Mouse (Mus musculus) heart, adult 18-20 months (tissue): Measurements from ENCODE around the gene Pcna. TPM values are rescaled to one million over a fixed set of nuclear protein-coding genes. Genes with fewer than 3 reads are reported as not detected.
"Not testable (repeated sequence)": the region's sequence is repeated elsewhere in the genome, so short reads cannot be mapped to it uniquely, and the experiment has no call there.

Experiments
- DNase-seq, 2 experiments: peaks; one replicate each; pipeline ENCODE4 v3.0.0; 2021 to 2022; ENCODE audit warnings: mixed read lengths in 1 of 2
- total RNA-seq, 2 experiments: library from RNA; stranded (reverse); gene quantifications; 2 replicates each; pipeline ENCODE4 v1.2.3; 2021

Gene Pcna
- total RNA-seq, 2 experiments from 2014 or later = 40.6 to 41.8 TPM

DNA sequence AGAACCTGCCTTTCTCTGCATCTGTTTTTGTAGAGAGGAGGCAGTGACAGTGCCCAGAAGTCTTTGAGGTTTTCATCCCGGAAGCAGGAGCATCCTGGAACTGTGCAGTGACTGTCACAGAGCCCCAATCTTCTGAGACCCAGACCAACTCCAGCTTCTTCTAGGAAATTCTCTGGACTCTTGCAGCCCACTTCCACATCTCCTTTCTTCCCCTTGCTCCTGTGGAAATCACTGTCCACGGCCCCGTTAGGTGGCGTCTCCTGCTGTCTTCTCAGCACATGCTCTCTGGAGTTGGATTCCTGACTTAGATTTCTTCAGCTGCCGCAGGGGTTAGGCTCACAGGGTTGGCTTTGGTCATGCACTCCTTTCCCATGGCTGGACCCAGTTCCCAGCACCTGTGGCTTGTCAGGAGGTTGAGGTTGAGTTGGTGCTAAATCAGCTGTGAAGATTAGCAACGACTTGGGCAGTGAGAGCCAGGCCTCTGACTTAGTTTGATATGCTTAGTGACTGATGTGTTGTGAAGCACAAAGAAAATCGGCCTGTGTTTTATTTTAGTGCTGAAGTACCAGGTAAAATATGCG is 25.2 kb upstream of the Pcna start:
- no peak for DNase-seq

DNA sequence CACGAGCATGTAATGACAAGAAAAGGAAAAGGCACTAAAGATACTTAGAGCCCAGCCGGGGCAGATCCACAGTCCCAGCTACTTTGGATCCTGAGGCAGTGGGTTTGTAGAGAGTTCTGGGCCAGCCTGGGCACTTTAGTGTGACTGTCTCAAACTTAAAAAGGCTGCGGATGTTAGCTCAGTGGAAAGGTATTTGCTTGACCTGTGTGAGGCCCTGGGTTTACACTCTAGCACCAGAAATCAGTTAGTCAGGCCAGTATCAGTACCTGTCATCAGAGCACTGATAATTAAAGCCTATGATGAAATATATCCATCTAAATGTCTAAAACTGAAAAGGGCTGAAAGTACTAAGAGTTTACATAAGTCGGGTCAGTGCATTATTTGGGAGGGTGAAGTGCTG is 23.1 kb upstream of the Pcna start:
- DNase-seq = no peak

DNA sequence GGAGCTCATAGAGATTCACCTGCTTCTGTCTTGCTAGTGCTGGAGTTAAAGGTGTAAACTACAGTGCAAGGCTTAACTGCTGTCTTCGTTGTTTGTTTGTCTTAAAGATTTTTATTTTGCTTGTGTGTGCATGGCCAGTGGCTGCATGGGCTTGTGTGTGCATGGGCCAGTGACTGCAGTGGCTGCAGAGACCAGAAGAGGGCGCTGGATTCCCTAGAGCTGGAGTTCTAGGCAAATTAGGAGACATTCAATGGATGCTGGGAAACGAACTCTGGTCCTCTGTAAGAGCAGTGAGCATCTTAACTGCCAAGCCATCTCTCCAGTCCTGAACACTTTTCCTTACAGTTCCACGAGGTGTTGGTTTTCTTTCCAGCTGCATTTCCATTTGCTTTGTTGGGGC is 22.4 kb upstream of the Pcna start:
- no peak for DNase-seq

DNA sequence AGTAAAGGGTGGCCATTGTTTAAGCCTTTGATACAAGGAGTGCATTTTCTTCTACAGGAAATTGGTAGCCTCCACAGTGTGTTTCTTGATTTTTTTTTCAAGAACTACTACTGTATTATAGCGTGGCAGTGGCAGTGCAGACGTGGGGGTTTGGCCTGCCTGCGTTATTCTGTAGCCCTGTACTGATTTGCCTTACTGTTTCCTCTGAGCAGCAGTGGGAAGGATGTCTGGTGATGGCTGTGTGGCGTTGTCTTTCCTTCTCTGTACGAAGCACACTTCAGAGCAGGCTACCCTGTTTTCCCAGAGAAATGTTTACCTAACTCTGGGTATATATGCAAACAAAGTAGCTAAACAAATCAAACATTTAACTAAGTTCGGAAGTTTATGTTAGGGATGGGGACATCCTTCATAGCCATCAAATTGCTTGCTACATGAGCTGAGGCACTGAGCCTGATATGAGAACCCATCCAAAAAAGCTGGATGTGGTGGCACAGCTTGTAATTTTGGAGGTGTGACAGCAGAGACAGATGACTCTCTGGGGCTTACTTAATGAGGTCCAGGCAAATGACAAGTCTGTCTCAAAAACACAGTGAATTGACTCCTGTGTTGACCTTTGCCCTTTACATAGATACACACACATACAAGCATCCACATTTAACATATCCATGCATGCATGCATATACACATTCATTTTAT is 19.7 kb upstream of the Pcna start:
- DNase-seq = no peak

DNA sequence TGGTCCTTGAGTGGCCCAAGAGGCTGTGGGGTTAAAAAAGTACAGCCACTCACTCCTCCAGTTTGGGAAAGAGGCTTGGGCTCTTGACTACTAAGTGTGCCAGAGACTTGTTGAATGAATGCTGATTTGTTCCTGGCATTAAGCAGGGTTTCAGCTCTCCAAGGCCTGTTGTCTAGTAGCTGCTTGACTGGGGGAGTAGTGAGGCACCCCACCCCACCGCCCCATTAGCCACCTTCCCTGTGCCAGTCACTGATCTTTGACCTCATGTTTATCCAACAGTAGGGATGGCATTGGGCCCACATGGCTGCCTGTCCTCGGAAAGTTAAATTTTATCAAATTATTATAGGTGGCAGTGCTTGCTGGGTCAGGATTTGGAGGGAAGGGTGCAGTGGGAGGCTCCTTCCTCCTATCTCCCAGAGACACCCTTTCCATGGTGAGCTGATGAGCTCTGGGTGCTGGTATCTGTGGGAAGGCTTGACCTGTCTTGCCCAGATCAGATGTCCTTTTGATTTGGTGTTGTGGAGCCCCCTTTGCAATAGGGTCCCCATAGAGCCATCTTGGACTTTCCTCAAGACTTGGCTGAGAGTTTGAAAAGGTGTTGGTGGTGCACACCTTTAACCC is 17.3 kb upstream of the Pcna start:
- peak; percentile 36 to 39 for DNase-seq

DNA sequence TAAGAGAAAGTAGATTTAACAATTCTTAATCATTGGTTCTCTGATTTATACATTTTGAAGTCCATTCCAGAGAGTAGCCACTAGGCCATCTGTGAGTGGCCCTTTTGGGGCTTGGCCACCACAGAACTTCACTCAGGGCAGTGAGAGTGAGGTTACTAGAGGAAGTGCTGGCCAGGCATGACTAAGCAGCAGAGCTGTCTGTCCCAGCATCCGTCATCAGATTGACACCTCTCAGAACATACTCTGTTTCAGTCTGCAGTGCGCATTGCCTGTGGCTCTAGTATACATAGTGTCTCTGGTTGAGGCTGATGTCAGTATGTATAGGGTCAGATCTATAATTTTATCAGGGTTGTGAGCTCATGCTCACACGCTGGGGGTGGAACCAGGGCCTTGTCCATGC is 16.1 kb upstream of the Pcna start:
- peak; percentile 55 for DNase-seq

DNA sequence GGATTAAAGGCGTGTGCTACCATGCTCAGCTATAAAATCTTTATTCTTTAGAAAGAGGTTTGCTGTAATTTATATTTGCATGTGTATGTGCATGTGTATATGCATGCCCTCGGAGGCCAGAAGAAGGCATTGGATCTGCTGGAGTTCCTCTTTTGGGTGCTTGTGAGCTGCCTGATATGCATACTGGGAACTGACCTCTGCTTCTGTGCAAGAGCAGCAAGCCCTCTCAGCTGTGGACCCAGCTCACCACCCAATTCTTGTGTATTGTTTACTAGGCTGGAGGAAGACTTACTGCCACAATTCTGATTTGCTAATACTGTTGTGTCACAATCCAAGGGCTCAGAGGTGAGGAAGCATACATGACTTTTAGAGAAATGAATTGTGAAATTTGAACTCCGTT is 13.0 kb upstream of the Pcna start:
- no peak for DNase-seq

DNA sequence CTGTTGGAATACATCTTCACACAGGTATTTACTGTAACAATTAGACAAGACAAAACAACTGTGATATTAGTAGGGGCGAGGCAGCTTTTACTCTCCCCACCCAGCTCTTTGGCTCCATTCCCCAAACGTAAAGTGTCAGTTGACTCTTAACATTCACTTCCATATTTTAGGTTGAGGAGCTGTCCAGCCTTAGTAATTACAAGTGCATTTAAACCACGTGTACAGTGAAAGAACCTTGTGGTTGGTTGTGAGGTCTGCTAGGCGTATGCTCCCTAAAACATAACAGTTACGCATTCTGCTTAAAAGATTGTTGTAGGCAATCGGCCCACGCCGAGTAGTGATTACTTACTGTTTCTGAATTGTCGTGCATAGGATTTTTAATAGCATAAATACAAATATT is 12.1 kb upstream of the Pcna start:
- DNase-seq = no peak

DNA sequence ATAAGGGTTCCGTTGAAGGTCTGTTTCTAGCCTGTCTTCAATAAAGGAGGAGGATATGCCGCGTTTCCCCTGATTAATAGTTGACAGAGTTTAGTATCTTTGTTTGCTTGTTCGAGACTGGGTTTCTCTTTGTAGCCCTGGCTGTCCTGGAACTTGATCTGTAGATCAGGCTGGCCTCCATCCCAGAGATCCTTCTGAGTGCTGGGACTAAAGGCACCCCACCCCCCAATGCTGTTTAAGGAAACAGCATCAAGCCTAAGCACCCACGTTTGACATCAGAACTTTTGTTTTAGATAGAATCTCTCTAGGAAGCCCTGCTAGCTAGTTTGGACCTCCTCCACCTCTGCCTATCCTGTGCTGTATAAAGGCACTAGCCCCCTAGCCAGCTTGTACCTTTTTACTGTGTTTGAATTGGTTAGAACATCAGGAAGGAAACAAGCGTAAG is 11.2 kb upstream of the Pcna start:
- DNase-seq = peak in 1 of 2 experiments; percentile 28

DNA sequence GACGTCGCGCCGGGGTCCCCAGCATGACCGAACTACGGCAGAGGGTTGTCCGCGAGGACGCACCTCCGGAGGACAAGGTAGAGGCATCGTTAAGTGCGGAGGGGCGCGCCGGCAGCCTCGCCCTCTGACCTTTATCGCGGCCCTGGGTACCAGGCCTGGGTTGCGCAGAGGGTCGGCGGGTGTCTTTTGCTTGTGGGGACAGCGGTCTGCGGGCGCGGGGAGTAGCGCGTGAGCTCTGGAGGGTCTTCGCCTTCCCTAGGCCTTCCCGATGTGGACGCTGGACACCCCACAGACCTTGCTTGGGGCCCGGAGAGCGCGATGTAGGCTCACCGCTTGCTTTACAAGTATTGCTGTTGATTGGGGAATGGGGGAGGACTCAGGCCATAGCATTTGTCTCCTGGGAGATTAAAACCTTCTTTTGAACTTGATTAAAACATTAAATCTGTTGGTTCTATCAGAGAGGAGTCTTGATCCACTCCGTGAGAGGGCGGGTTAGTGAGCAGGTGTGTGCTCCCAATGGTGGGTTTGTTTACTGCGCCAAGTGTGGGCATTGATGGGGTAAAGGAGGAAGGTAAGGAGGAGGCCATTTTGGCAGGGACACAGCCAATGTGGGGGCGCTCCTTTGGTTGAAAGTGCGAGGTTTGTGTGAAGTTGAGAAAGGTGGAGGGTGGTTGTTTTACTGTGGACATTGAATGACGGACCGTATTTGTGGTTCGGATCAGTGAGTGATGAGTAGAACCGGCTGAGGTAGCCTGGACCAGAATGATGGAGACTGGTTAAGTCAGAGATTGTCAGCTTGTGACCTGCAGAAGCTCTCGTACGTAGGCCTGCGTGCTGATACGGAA is 10.5 kb upstream of the Pcna start:
- DNase-seq = peak in 1 of 2 experiments; percentile 66

DNA sequence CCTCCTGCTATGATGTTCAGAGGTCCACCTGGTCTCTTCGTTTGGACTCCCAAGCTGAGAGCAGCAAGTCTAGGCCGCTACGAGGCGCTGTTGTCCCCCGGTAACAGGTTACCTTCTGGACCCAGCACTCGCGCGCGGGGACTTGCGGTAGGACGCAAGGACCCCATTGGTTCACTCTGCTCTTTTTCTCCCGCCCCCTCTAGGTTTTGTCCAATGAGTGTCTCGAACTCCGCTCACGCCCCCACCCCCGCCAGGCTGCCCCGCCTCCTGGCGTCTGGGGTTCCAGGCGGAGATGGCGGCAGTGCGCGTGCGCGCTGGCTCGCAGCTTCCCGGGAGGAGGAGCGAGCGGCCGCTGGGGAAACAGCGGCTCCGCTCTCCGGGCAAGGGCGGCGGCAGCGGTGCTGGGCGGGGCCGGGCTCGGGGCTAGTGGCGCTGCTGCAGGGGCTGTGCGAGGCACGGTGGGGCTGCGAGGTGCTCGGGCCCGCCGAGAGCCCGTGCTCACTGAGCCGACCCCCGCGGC is 9.8 kb upstream of the Pcna start, which contains the start of gene Cds2:
Gene Cds2 (plus strand): TSS at position 270 of the 520 bp plus-strand sequence.
- DNase-seq = peak; percentile 99

DNA sequence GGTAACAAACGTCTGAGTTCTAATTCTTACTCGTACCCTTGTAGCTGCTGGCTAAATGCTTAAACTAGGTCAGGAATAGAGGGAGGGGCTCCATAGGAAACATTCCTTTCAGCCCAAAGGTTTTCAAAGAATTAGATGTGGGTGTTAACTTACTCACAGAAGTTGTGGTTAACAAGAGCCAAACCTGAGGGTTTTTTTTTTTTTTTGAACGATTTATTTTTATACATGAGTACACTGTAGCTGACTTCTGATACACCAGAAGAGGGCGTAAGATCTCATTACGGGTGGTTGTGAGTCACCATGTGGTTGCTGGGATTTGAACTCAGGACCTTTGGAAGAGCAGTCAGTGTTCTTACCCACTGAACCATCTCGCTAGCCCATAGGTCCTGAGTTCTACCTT is 9.1 kb upstream of the Pcna start:
- no peak for DNase-seq

DNA sequence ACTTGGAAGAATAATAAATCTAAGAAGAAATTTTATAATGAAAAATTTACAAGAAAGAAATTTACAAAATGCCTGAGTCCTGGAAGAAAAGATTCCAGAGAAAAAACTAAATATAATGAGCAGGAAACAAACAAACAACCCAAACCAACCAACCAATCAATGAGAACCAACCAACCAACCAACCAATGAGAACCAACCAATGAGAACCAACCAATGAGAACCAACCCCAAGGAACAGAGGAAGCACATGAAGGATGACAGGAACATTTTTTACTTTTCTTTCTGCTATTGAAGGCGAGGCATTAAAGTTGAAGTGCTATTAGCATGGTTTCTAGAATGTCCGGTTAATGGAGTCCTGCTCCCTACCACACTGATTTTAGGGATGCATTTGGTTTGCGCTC is 7.5 kb upstream of the Pcna start:
- no peak for DNase-seq

DNA sequence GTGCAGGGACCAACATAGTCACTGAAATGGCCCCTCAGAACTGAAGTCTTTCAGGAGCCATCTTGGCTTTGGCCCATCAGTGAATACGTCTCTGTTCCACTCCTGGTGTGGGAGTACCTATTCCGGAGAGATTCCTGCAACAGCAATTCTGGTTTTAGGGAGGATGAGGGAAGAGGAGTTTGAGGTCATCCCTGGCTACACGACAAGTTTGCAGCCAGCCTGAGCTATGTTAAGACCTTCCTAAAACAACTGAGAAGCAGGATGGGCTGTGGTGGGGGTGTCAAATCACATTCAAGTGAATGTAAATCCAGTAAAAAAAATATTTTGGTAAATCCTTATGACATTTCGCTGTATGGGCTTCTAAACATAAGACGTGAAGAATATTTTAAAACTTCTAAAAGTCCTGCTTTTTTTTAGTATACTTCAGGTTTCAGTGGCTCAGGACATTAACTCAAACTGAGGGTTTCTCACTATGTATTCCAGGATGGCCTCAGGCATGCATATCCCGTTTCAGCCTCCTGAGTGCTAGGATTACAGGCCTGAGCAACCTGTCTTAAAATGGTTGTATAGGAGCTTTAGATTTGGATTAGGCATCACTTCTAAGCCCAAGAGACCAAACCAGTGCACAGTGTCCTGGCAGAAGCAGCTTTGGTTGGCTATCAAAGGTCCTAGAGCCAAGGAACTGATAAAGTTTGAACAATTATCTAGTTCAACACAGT is 4.4 kb upstream of the Pcna start:
- no peak for DNase-seq

DNA sequence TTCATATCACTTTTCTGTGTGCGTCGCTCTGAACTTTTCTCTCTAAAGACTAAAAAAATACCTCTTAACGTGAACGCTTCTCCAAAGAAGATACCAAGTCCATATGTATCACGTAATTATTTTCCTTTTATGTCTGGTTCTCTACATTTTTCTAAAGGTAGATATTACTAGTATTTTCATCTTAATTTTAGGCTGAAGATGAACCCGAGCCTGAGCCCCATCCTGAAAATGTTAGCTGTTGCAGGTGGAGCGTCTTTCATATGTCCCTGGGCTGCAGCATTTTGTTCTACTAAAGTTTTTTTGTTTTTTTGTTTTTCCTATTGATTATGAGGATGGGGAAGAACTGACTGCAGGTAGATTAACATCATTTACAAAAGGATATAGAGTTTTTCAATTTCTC is 489 bp upstream of the Pcna start:
- DNase-seq = no peak

DNA sequence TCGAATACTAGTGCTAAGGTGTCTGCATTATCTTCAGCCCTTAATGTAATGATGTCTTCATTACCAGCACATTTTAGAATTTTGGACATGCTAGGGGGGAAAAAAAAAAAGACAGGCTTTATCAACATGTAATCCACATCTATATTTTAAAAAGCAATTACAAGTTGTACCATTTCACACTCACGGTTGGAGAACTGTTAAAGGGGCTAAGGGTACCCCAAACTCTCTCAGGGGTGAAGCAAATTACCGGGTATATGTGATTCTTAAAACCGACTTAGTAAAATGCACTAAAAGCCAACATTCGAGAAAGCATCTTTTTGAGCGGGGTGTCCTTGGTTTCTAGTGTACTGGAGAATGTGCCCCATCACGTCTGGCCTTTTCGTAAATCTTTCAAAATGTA is 1.2 kb downstream of the Pcna start:
- no peak for DNase-seq

DNA sequence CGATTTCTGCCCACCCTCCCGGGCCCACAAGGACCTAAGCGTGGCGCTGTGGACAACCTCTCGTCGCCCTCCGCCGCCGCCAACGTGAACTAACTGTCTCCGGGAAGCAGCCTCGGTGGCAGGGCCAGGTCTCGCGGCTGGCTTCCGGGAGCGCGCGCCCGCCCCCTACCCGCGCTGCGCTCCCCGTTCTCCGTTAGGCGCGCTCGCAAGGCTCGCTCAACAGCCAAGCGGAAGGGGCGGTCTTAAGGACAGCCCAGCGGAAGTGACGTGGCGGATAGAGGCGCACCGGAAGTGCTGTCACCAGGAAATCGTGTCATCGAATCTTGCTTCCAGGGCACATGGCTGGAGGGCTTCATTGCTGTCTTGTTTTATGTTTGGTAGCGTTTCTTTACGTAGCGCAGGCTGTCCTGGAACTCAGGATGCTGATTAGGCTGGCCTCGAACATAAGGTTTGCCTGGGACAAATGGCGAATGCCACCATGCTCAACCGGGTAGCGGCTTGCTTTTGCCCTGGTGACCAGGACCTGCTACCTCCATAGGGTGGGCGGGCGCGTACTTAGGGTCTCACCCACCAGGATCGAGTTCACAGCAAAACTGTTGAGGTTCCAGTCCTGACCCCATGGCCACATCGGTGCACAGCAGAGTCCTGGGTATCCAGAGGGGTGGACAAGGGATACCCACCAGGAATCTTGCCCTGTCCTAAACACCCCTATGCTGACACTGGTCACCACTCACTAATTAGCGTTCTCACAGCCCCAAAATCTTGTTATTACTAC is 5.4 kb downstream of the Pcna start, which contains the start of gene Tmem230:
Gene Tmem230 (minus strand): TSS at position 269 of the 775 bp plus-strand sequence.
- peak; percentile 95 to 96 for DNase-seq

DNA sequence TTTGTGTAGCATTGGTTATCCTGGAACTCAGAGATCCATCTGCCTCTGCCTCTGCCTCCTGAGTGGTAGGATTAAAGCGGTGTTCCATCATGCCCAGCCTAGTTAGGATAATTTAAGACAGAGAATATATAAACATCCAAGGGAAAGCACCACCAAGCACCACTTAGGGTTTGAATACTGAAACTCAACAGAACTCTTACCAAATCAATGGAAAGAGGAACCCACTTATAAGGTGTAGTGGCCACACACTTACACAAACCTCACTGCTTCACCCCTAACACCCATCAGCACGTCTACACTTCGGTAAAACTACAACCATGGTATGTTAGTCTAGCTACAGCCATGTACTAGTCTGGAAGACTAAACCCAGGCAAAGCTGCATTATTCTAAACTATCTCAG is 9.7 kb downstream of the Pcna start:
- no peak for DNase-seq

DNA sequence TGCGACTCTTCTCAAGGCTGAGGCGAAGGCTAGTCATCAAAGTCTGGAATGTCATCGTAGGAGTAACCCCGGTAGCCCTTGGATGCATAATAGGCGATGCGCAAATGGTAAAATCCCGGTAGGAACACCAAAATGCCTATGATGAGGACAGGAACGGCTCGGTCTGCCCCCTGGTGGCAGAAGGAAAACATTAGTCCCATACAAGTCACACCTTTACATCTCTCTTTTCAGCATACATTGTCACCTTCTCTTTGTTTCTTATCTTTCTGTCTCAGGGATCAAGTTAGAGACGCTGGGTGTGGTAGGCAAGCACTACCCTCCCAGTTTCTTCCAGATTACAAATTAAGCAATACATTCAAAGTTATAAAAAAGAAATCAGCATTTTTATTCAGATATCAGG is 12.7 kb downstream of the Pcna start:
- DNase-seq = peak; percentile 44 to 80

DNA sequence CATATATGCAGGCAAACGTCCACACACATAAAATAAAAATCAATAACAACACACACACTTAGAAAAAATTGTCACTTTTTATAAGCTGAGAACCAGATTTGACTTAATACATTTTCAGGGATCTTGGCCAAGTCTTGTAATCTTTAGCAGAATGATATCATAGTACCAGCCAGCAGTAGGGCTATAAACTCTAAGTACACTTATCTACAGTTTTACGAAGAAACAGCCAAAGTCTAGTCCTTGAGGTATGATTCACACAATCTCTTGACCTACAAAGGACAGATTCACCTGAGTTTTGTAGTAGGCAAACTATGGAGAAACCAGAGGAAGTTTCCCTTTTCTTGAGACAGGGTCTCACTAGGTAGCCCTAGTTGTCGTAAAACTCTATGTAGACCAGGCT is 13.7 kb downstream of the Pcna start:
- DNase-seq = not testable (repeated sequence)

DNA sequence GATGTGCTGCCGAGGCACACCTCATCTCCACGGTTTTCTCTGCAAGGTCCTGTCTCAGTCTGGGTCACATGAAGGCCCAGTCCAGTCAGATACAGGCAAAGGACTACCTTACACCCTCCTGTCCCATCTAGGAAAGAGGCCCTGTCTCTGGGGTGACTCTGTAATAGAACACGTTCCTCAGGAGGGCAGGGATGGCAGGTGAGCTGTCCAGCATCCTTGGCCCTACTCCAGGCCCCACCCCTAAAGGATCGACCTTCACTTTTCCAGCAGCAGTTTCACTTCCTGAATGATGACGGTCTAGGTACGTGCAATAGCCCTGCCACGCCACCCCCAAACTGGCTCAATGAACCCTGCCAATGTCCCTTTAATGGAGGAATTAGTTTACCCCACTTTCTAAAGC is 17.1 kb downstream of the Pcna start:
- DNase-seq = no peak
